Mouse (Mus musculus) spleen, adult 12 weeks (tissue): ENCODE data around the gene 9230112D13Rik.

Experiments
- DNase-seq: peaks from one replicate; pipeline ENCODE4 v3.0.0; 2022; ENCODE audit warnings: low spot score

The 9230112D13Rik gene

GRCm38 (mm10) chr14:34499664-34500063, 22.9 kb downstream of the 9230112D13Rik start:
- no peak for DNase-seq

GRCm38 (mm10) chr14:34497346-34497745, 25.3 kb downstream of the 9230112D13Rik start:
- no peak for DNase-seq

- DNase-seq = no peak
Observed at GRCm38 (mm10) chr14:34493682-34494081, 28.9 kb downstream of the 9230112D13Rik start.

- no peak for DNase-seq
Observed at GRCm38 (mm10) chr14:34492688-34493087, 29.9 kb downstream of the 9230112D13Rik start.

DNA sequence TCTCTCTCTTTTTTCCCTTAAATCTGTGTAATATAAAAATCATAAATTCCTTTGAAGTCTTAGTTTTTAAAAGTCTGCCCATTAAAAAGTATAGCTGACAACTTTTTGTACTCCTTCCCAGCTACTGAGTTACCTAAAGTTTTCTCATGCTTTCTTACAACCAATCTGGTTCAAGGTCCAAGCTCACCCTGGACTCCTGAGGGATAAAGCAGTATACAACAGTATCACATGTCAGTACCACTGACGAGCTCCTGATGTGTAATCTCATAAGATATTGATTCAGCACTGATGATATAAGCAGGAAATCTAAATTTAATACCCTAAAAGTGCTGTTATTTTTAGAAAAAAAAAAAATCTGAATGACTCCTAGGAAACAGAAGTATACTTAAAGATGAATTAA, 31.6 kb downstream of the 9230112D13Rik start:
- DNase-seq = no peak

GRCm38 (mm10) chr14:34489928-34490327, 32.7 kb downstream of the 9230112D13Rik start:
- no peak for DNase-seq

GRCm38 (mm10) chr14:34486169-34486568, 36.4 kb downstream of the 9230112D13Rik start:
- DNase-seq = no peak

GRCm38 (mm10) chr14:34483469-34484341, 38.9 kb downstream of the 9230112D13Rik start:
- DNase-seq = no peak

GRCm38 (mm10) chr14:34471591-34471990, 51.0 kb downstream of the 9230112D13Rik start:
- DNase-seq = no peak

DNA sequence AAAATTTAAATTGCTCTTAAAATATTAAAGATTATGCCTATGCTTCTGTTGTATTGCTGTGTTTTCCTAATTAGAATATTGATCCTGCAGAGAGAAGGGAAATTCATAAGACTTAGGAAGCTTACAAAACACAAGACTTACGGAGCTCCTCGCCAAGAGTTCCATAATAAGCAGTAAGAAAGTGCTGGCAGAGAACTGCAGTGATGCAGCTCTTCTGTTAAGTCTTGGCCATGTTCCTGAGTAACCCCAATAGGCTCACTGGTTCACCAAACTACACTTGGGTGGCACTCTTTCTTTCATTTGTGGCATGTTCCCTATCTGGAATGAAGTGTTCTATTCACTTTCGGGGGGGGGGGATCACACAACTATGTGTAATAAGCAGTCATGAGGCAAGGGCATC, 56.3 kb downstream of the 9230112D13Rik start:
- no peak for DNase-seq
